Mouse (Mus musculus) urinary bladder, adult 2 months (tissue): ENCODE data around the gene Chit1. TPM values are rescaled to one million over a fixed set of nuclear protein-coding genes. Genes with fewer than 3 reads are reported as not detected.

Source experiments
- DNase-seq: peaks from one replicate; pipeline ENCODE4 v3.0.0; 2022; ENCODE audit warnings: low spot score
- polyA plus RNA-seq: library from polyadenylated mRNA; depleted of rRNA; stranded (reverse); fragments of >200 nt; gene quantifications from 2 replicates; pipeline ENCODE4 v1.2.3, GENCODE M21; 2012; rRNA removed

The Chit1 gene
- polyA plus RNA-seq = 0.04 TPM in 1 of 2 replicates, not detected in the other

DNA sequence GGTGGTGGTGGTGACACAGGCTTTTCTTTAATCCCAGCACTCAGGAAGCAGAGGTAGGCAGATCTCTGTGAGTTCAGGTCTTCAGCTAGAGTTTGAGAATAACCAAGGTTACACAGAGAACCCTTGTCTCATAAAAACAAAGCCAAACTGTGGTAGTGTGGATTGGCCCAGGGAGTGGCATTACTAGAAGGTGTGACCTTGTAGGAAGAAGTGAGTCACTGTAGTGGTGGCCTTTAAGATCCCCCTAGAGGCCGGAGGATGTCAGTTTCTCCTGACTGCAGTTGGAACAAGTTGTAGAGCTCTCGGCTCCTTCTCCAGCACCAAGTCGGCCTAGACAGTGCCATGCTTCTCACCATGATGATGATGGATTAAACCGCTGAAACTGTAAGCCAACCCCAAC is at the start of gene Chit1:
Chit1 (plus strand) TSS at position 264 of the 400 bp plus-strand sequence.
- no peak for DNase-seq

DNA sequence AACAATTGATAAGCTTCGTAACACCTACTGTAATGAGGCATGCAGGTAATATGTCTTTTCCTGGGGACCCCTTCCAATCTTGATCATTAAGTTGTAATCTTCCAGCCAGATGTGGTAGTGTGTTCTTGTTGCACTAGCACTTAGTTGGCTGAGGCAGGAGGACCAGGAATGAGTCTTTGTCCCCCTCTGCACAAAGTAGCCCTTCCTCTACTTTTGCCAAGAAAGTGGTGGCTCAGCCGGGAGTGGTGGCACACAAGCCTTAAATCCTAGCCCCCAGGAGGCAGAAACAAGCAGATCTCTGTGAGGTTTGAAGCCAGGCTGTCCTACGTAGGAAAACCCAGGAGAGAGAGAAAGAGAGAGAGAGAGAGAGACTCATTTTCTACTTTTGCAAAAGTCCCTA is 49.1 kb upstream of the Chit1 start:
- DNase-seq = no peak

DNA sequence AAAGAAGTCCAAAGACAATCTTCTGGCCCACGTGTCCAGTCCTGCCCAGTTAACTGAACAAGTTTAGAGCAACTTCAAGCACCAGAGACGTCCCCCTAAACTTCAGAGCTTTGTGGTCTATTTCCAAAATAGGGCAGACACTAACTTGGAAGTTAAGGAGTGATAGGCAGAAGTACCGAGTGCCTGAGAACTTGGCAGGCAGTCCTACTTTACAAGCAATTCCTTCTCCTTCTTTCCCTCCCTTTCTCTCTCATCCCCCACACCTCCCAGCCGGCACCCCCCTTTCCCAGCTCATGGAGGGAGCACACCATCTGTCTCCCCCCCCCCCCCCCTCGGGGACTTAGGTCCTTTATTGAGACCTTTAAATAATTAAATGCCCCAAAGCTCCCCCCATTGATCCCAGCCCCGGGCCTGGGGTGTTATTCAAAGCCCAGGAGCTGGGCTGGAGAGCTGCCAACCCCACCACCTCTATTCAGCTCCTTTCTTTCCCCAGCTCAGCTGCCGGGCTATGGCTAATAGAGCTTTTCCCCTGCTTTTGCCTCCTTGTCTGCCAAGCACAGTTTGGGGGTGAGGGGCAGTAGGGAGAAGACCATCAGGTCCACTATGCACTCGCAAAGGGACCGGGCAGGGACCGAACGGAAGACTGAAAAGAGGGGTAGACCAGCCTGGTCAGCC is 48.5 kb upstream of the Chit1 start:
- DNase-seq = no peak

- DNase-seq = peak; percentile 56
These were observed 47.8 kb upstream of the Chit1 start for GRCm38 (mm10) chr1:134063086-134063772.

DNA sequence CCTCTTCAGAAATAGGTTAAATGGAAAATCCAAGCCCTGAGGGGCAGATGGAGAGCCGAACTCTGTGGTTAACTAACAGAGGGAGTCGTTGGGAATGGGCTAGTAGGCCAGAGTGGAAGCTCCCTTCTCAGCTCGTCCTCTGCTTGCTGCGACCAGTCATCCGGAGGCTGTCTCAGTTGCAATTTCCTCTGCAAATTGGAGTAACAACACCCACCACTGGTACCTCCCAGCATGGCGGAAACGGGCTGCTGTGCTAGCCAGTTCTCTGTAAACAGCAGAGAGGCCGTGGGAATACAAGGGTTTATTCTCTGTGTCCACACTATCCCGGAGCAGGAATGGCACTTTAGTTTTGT is 47.3 kb upstream of the Chit1 start:
- no peak for DNase-seq

- no peak for DNase-seq
These were observed 46.7 kb upstream of the Chit1 start for GRCm38 (mm10) chr1:134064296-134064831.

GRCm38 (mm10) chr1:134065241-134065809 is 45.7 kb upstream of the Chit1 start:
- no peak for DNase-seq

GRCm38 (mm10) chr1:134066554-134066953 is 44.5 kb upstream of the Chit1 start:
- no peak for DNase-seq

- no peak for DNase-seq
These were observed 43.9 kb upstream of the Chit1 start for GRCm38 (mm10) chr1:134067143-134067619.

DNA sequence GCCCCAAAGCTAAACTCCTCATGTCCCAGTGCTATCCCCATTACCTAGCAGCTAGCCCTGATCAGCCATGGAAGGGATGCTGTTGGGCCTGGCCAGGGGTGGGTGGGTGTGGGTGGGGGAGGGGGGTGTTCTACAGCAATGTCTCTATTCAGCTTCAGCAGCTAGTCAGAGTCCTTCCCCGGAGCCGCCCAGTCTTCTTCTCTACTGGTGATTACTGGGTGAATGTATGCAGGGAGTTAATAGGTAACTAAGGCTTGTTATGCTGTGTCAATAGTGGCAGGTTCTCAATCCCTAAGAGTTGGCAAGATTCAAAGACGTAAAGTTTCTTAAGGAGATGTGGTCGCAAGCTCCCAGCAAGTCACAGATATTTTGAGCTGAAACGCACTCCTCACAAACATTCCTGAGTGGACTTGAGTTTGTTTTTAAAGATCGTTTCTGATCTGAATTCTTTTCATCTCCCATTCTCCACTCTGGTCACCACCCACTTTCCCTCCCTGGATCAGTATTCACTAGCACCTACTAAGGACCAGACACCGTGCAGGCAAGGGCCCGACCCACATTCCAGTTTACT is 40.9 kb upstream of the Chit1 start:
- no peak for DNase-seq

GRCm38 (mm10) chr1:134071411-134072018 is 39.5 kb upstream of the Chit1 start:
- no peak for DNase-seq

- no peak for DNase-seq
These were observed 37.9 kb upstream of the Chit1 start for GRCm38 (mm10) chr1:134073061-134073564.

- no peak for DNase-seq
These were observed 37.4 kb upstream of the Chit1 start for GRCm38 (mm10) chr1:134073658-134074057.

DNA sequence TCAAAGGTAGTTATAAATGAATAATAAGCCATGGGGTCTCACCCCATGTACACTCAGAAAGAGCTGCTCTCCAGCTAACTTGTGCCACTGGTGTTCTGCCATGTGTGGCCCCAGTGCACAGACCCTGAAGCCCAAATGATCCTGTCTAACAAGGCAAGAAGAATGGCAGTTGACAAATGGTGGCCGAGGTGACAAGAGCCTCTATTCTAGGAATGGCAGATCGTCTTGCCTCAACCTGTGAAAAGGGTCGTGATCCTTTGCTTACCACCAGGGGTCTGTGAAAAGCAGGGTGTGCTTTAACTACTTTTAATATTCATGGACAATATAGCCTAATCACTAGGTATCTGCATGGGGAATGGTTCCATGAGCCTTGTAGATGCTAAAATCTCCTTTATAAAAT is 36.9 kb upstream of the Chit1 start:
- no peak for DNase-seq

GRCm38 (mm10) chr1:134074606-134075005 is 36.4 kb upstream of the Chit1 start:
- no peak for DNase-seq

- DNase-seq = no peak
These were observed 35.5 kb upstream of the Chit1 start for GRCm38 (mm10) chr1:134075532-134075931.

- DNase-seq = no peak
These were observed 34.3 kb upstream of the Chit1 start for GRCm38 (mm10) chr1:134076789-134077188.

- no peak for DNase-seq
These were observed 33.5 kb upstream of the Chit1 start for GRCm38 (mm10) chr1:134077389-134078060.

DNA sequence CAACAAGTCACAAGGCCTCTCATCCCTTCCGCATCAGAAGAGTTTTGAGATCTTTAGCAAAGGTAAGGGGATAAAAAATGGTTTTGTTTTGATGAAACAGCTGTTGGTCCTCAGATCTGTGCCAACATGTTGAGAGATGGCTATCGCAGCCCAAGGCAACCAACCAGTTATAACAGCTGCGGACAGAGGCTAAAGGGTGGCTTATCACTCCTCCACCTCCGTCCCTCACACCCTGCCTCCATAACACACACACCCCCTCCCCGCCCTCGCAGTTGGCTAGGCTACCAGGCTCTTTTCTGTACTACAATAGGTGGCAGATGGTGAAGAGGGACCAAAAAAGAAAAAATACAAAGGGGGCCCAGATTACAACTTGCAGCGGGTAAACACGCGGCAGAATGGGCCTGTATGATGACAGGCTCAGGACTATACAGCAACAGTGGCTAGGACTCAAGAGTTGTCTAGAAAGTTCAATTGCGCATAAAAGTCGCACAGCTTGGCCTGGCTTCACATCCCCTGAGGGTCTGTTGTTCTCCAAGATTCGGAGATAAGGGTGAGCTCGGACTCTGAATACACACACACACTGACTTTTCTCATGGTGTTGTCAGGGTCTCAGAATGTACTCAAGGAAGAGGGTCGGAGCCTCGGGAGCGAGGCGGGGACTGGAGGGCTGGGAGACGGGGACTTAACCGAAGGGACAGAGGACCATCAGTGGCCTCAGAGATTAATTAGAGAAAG is 32.8 kb upstream of the Chit1 start:
- DNase-seq = no peak

GRCm38 (mm10) chr1:134078802-134079476 is 32.1 kb upstream of the Chit1 start, which contains the start of gene Btg2:
Gene Btg2, minus strand, starts transcription at chr1:134079120.
- DNase-seq = peak; percentile 99
